Mouse (Mus musculus): ENCODE measurements around the gene Cltc. TPM values are rescaled to one million over a fixed set of nuclear protein-coding genes. Genes with fewer than 3 reads are reported as not detected.
A peak's percentile ranks its signal among the peaks of the same experiment; 100 is the strongest.

Gene Cltc
- polyA plus RNA-seq, 1 experiment: 86.1 TPM

- TF ChIP-seq SRF (IDR thresholded peaks at IDR 0.05; ENCODE audit: control insufficient read depth, insufficient read length, low read depth) (no peak), MAX (IDR thresholded peaks at IDR 0.05; ENCODE audit: low read depth) (no peak), MYOD1 (IDR thresholded peaks at IDR 0.05; ENCODE audit: control insufficient read depth in 1 of 3, insufficient read length in 2 of 3, low read depth in 2 of 3) (peak in 2 of 3 experiments; percentile 18 to 30), POLR2A (IDR thresholded peaks at IDR 0.05; ENCODE audit: insufficient read length, low read depth) (no peak), MYOG (IDR thresholded peaks at IDR 0.05; ENCODE audit: control insufficient read depth in 1 of 3, insufficient read depth in 1 of 3, insufficient read length in 2 of 3, low read depth in 2 of 3) (no peak)
- Histone ChIP-seq H3ac (ENCODE audit: control insufficient read depth, insufficient read length) (no peak overlapping the region), H3K27me3 (ENCODE audit: control insufficient read depth, insufficient read depth, insufficient read length) (no peaks in the 10 kb centered on the region), H3K79me2 (ENCODE audit: control insufficient read depth, insufficient read depth) (peaks cover 98% of the 10 kb centered on the region), H3K4me3 (no peak overlapping the region), H3K4me2 (ENCODE audit: low read depth) (no peak overlapping the region), H3K36me3 (ENCODE audit: control insufficient read depth, insufficient read depth) (peaks cover 5% of the 10 kb centered on the region)
Observed at GRCm38 (mm10) chr11:86752404-86752803, 5.0 kb downstream of the Cltc start.

GRCm38 (mm10) chr11:86751010-86751409 lies 6.4 kb downstream of the Cltc start:
- peaks cover 100% of the 10 kb centered on the region for H3K79me2 ChIP-seq (ENCODE audit: control insufficient read depth, insufficient read depth)
- no peak overlapping the region for H3ac ChIP-seq (ENCODE audit: control insufficient read depth, insufficient read length)
- TF ChIP-seq POLR2A (IDR thresholded peaks at IDR 0.05; ENCODE audit: insufficient read length, low read depth) (no peak), MAX (IDR thresholded peaks at IDR 0.05; ENCODE audit: low read depth) (no peak), POLR2AphosphoS2 (IDR thresholded peaks at IDR 0.05; ENCODE audit: insufficient read length, low read depth) (no peak), MYOD1 (IDR thresholded peaks at IDR 0.05; ENCODE audit: control insufficient read depth in 1 of 3, insufficient read length in 2 of 3, low read depth in 2 of 3) (no peak), TCF12 (IDR thresholded peaks at IDR 0.05; ENCODE audit: insufficient read depth, poor library complexity, severe bottlenecking) (no peak), TCF3 (IDR thresholded peaks at IDR 0.05; ENCODE audit: insufficient read length, low read depth) (no peak), MYOG (IDR thresholded peaks at IDR 0.05; ENCODE audit: control insufficient read depth in 1 of 3, insufficient read depth in 1 of 3, insufficient read length in 2 of 3, low read depth in 2 of 3) (no peak), REST (IDR thresholded peaks at IDR 0.05; ENCODE audit: insufficient read depth, insufficient read length) (no peak), E2F4 (IDR thresholded peaks at IDR 0.05; ENCODE audit: insufficient read depth) (no peak), SRF (IDR thresholded peaks at IDR 0.05; ENCODE audit: control insufficient read depth, insufficient read length, low read depth) (no peak)
- H3K4me3 ChIP-seq: no peak overlapping the region
- no peaks in the 10 kb centered on the region for H3K27me3 ChIP-seq (ENCODE audit: control insufficient read depth, insufficient read depth, insufficient read length)
- peaks cover 8% of the 10 kb centered on the region for H3K36me3 ChIP-seq (ENCODE audit: control insufficient read depth, insufficient read depth)
- no peak overlapping the region for H3K4me2 ChIP-seq (ENCODE audit: low read depth)

- no peaks in the 10 kb centered on the region for H3K27me3 ChIP-seq (ENCODE audit: control insufficient read depth, insufficient read depth, insufficient read length)
- H3K4me3 ChIP-seq: no peak overlapping the region
- peak overlapping the region; percentile 8 for H3K4me2 ChIP-seq (ENCODE audit: low read depth)
- H3ac ChIP-seq (ENCODE audit: control insufficient read depth, insufficient read length): no peak overlapping the region
- H3K79me2 ChIP-seq (ENCODE audit: control insufficient read depth, insufficient read depth): peaks cover 100% of the 10 kb centered on the region
- TF ChIP-seq E2F4 (IDR thresholded peaks at IDR 0.05; ENCODE audit: insufficient read depth) (no peak), CEBPB (IDR thresholded peaks at IDR 0.05; ENCODE audit: insufficient read depth, poor library complexity, severe bottlenecking) (no peak), REST (IDR thresholded peaks at IDR 0.05; ENCODE audit: insufficient read depth, insufficient read length) (no peak), SRF (IDR thresholded peaks at IDR 0.05; ENCODE audit: control insufficient read depth, insufficient read length, low read depth) (no peak), TCF3 (IDR thresholded peaks at IDR 0.05; ENCODE audit: insufficient read length, low read depth) (no peak), MYOD1 (IDR thresholded peaks at IDR 0.05; ENCODE audit: control insufficient read depth in 1 of 3, insufficient read length in 2 of 3, low read depth in 2 of 3) (no peak), POLR2AphosphoS2 (IDR thresholded peaks at IDR 0.05; ENCODE audit: insufficient read length, low read depth) (no peak), TCF12 (IDR thresholded peaks at IDR 0.05; ENCODE audit: insufficient read depth, poor library complexity, severe bottlenecking) (no peak), MAX (IDR thresholded peaks at IDR 0.05; ENCODE audit: low read depth) (no peak), POLR2A (IDR thresholded peaks at IDR 0.05; ENCODE audit: insufficient read length, low read depth) (no peak), MYOG (IDR thresholded peaks at IDR 0.05; ENCODE audit: control insufficient read depth in 1 of 3, insufficient read depth in 1 of 3, insufficient read length in 2 of 3, low read depth in 2 of 3) (no peak), USF1 (IDR thresholded peaks at IDR 0.05; ENCODE audit: low read depth) (no peak)
- peaks cover 13% of the 10 kb centered on the region for H3K36me3 ChIP-seq (ENCODE audit: control insufficient read depth, insufficient read depth)
Observed at GRCm38 (mm10) chr11:86749776-86750423, 7.5 kb downstream of the Cltc start.

- Histone ChIP-seq H3K27me3 (ENCODE audit: control insufficient read depth, insufficient read depth, insufficient read length) (no peaks in the 10 kb centered on the region), H3K36me3 (ENCODE audit: control insufficient read depth, insufficient read depth) (peaks cover 7% of the 10 kb centered on the region), H3K4me2 (ENCODE audit: low read depth) (peak overlapping the region; percentile 15), H3K4me3 (no peak overlapping the region), H3K79me2 (ENCODE audit: control insufficient read depth, insufficient read depth) (peaks cover 100% of the 10 kb centered on the region), H3ac (ENCODE audit: control insufficient read depth, insufficient read length) (no peak overlapping the region)
- TF ChIP-seq E2F4 (IDR thresholded peaks at IDR 0.05; ENCODE audit: insufficient read depth) (no peak), TCF3 (IDR thresholded peaks at IDR 0.05; ENCODE audit: insufficient read length, low read depth) (no peak), MAX (IDR thresholded peaks at IDR 0.05; ENCODE audit: low read depth) (no peak), MYOG (IDR thresholded peaks at IDR 0.05; ENCODE audit: control insufficient read depth in 1 of 3, insufficient read depth in 1 of 3, insufficient read length in 2 of 3, low read depth in 2 of 3) (no peak), POLR2AphosphoS2 (IDR thresholded peaks at IDR 0.05; ENCODE audit: insufficient read length, low read depth) (no peak), SRF (IDR thresholded peaks at IDR 0.05; ENCODE audit: control insufficient read depth, insufficient read length, low read depth) (no peak), POLR2A (IDR thresholded peaks at IDR 0.05; ENCODE audit: insufficient read length, low read depth) (no peak), USF1 (IDR thresholded peaks at IDR 0.05; ENCODE audit: low read depth) (no peak), REST (IDR thresholded peaks at IDR 0.05; ENCODE audit: insufficient read depth, insufficient read length) (no peak), MYOD1 (IDR thresholded peaks at IDR 0.05; ENCODE audit: control insufficient read depth in 1 of 3, insufficient read length in 2 of 3, low read depth in 2 of 3) (no peak), TCF12 (IDR thresholded peaks at IDR 0.05; ENCODE audit: insufficient read depth, poor library complexity, severe bottlenecking) (no peak), CEBPB (IDR thresholded peaks at IDR 0.05; ENCODE audit: insufficient read depth, poor library complexity, severe bottlenecking) (no peak)
Observed at GRCm38 (mm10) chr11:86745634-86746404, 11.5 kb downstream of the Cltc start.

Data from myocyte (in vitro differentiated cells).